Mouse (Mus musculus) thymus, adult 2 months (tissue): ENCODE measurements around the gene Bcas3.

Experiments used
- CTCF ChIP-seq: fragments of 200-500 bp; IDR thresholded peaks from 2 replicates; pipeline ENCODE4 v1.5.1; 2012; ENCODE audit warnings: mild to moderate bottlenecking, control low read depth, low read length, moderate library complexity, borderline replicate concordance; ENCODE audit not compliant: control insufficient read depth, poor library complexity, insufficient read depth; ENCODE audit errors: extremely low read depth
- POLR2A ChIP-seq: fragments of 200-500 bp; IDR thresholded peaks from 2 replicates; pipeline ENCODE4 v1.6.1; 2012; ENCODE audit warnings: mild to moderate bottlenecking, low read length, control low read depth, moderate library complexity; ENCODE audit not compliant: control insufficient read depth, poor library complexity, insufficient read depth; ENCODE audit errors: extremely low read depth

DNA sequence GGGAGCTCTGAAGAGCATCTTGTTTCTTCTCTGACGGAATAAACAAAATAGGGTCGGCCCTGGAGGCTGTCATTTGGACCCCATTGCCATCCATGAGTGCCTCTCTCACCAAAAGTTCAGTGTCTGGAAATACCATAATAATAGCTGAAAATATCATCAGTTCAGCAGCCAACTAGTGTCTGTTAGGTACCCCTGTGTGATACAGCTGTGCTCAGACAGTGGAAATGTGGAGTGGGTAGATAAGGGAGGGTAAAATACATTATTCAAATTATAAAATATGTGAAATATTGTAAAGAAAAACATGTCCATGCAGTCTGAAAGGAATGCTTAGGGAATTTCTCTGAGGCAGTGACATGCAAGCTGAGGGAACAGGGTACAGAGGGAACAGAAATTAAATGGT lies 416.8 kb downstream of the Bcas3 start:
- TF ChIP-seq CTCF (no peak), POLR2A (no peak)
